Mouse (Mus musculus) frontal cortex, postnatal 25 days (tissue): Measurements from ENCODE around the gene Tnrc6b.

ENCODE experiments used
- DNase-seq, 2 experiments: peaks; one replicate each; pipeline ENCODE4 v3.0.0; 2022; ENCODE audit warnings: low spot score in 2 of 2

The Tnrc6b gene

DNA sequence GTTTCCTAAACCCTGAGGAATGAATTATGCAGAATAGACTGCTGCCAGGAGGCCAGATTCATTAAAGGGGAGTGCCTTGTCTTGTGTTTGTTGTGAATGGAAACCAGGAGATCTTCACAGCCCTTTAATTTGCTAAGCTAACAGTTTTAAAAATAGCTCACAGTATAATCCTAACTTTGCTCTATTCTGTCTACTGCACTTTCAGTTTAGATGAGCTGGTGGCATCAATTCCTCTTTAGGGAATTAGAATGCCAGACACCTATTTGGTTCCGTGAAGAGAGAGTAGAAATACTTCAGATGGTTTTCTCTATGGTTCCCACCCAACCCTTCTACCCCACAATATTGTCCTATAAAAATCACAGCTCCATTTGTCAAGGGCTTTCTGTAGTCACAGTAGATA is 74.6 kb downstream of the Tnrc6b start:
- no peak for DNase-seq

GRCm38 (mm10) chr15:80787746-80788145 is 76.6 kb downstream of the Tnrc6b start:
- no peak for DNase-seq

DNA sequence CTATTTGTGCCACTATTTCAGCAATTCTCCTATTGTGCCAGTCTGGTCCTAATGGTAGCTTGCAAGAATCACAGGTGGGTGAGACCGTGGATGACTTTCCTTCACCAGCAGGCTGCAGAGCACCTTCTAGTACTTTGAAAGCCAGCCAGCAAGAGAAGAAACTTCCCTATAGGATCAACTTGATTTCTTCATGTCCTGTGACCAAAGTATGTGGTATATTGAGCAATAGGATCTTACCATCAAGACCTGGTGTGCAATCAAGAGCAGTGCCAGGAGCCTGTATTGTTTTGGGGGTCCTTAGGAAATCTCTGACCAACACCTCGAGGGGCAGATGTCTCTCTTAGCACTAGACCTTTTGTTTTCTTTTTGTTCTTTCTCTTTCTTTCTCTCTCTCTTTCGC is 81.4 kb downstream of the Tnrc6b start:
- DNase-seq, result no peak

DNA sequence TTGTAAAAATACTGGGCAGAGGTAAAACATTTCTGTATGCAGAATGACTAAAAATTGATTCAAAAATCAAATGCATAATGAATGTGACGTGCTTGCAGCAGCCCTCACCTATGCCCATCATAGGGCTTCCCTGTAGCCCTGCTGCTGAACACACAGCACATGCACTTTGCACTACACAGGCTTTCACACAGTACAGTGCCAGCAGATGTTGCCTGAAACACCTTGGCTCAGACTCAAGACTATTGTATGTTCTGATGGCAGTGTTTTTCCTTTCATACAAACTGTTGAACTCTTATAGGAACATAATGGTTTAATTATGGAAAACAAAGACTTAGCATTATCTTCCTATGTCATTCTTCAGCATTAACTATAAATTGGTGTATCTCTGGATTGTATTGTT is 84.0 kb downstream of the Tnrc6b start:
- no peak for DNase-seq

DNA sequence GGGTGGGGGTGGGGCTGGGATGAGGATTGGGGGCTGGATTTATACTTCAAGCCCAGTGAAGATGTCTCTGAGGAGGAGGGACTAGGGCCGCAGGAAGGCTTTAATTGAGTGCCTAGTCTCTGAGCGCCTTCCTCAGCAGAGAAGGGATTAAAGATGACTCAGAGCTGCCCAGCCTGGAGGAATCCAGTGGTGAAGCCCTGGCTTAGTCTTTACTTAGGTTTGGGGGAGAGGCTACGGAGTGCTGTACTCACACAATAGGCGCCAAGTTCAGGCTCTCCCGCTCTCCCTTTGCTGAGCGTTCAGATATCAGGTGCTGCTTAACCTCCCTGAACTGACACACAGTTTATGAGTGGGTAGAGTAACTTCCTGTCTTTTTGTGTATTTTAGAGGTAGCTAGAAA is 86.6 kb downstream of the Tnrc6b start:
- no peak for DNase-seq

DNA sequence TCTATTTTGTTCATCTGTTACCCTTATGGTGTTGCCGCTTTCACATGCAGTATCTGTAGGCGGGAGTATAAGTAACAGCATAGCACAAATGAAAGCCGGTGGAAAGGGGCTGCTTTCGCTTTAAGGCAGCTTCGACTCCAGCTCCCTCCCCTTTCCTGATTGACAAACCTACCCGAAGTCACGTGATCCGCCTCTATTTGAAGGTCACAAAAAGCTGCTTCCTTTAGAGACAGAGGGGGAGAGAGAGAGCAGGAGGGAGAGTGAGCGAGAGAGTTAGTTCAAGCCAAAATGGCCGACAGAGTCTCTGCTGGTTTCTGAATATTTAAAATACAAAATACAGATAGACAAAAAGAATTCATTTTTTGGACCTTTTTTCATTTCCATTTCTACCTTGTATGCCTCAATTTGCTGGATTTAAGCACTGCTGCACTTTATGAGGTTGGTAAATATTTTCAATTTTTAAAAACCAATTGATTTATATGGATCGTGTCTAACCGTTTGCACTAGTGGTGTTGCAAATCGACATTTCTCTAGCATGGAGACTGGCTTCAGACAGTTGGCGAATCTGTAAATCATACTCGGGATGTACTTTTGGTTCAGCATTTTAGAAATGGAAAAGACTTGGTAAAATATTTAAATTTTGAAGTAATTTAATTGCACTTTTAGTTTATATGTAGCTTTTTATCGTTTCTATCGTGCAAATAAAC is 87.4 kb downstream of the Tnrc6b start:
- DNase-seq, result peak; percentile 66 to 84

- no peak for DNase-seq
Observed at GRCm38 (mm10) chr15:80799074-80799633, 88.0 kb downstream of the Tnrc6b start.

GRCm38 (mm10) chr15:80799634-80800137 is 88.6 kb downstream of the Tnrc6b start:
- peak in 1 of 2 experiments; percentile 23 for DNase-seq

DNA sequence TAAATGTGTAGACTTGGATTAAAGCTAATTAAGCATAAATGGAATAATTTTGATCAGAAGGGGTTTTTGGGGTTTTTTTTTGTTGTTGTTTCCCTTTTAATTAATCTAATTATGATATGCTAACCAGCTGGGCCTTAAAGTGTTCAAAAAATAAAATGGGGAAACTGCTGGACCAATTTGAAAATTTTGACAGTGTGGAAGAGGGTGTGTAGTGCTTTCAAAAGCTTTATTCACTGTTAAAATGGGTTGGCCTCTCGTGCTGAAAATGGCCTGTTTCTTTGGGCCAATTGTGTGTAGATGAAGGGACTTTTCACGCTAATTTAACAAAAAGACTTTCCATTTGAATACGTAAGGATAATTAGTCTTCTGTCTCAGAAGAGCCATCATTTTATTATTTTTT is 89.1 kb downstream of the Tnrc6b start:
- no peak for DNase-seq

DNA sequence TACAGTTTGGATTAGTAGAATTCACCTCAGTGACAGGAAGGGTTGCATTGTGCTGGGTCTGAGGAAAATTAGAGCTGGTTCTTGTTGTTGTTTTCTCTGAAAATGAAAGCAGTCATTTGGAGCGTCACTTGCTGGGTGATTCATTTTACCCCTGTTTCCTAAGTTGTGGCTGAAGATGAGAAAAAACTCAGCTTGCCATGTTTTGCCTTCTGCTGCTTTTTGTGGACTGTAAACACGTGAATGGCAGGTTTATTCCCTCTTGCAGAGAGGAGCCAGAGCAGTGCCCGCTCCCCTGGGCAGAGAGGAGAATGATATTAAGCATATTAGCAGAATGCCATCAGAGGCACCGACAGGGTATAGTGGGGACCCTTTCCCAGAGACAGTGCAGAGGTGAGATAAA is 89.7 kb downstream of the Tnrc6b start:
- DNase-seq, result no peak

- no peak for DNase-seq
Observed at GRCm38 (mm10) chr15:80801597-80801996, 90.5 kb downstream of the Tnrc6b start.

- DNase-seq, result no peak
Observed at GRCm38 (mm10) chr15:80807162-80807561, 96.0 kb downstream of the Tnrc6b start.

DNA sequence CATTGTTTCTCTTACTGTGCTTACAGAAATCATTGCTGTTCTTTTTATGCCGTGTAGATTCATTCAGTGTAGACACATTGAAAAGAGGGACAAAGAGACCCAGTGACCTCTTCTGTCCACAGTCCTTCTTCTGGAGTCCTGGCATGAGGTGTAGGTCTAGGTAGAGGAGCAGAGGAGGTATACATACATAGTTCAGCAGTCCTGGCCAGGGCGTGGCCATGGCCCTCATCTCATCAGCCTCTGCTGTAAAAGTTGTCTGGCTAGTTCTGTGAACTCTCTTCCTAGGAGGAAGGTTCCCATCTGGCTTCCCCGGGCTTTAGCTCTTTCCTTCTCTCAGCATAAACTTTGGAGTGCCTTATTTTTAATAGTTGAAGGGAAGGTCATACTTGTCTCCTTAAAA is 99.1 kb downstream of the Tnrc6b start:
- DNase-seq, result no peak

GRCm38 (mm10) chr15:80812840-80813239 is 101.7 kb downstream of the Tnrc6b start:
- DNase-seq, result no peak

GRCm38 (mm10) chr15:80814792-80815191 is 103.7 kb downstream of the Tnrc6b start:
- DNase-seq, result no peak

GRCm38 (mm10) chr15:80822276-80822675 is 111.2 kb downstream of the Tnrc6b start:
- DNase-seq, result no peak

- no peak for DNase-seq
Observed at GRCm38 (mm10) chr15:80831170-80831569, 120.1 kb downstream of the Tnrc6b start.

DNA sequence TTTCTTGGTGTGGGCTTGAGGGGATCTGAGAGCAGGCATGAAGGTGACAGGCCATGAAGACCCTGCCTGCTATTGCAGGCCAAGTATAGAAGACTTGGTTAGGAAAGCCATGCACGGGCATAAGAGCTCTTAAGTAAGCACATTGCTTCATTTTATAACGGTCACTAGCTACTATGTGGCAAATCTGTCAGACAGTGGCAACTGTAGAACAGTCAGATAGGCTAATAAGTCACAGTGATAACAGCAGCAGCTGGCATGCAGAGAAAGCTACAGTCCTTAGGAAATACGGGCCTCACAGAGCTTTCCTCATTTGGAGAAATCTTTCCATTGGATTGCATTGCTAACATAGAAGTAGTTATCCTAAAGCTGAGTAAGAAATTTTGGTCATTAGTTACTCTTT is 121.7 kb downstream of the Tnrc6b start:
- DNase-seq, result no peak

- no peak for DNase-seq
Observed at GRCm38 (mm10) chr15:80836246-80836645, 125.1 kb downstream of the Tnrc6b start.

- no peak for DNase-seq
Observed at GRCm38 (mm10) chr15:80838836-80839235, 127.7 kb downstream of the Tnrc6b start.

GRCm38 (mm10) chr15:80839653-80840420 is 128.7 kb downstream of the Tnrc6b start:
- DNase-seq, result no peak

DNA sequence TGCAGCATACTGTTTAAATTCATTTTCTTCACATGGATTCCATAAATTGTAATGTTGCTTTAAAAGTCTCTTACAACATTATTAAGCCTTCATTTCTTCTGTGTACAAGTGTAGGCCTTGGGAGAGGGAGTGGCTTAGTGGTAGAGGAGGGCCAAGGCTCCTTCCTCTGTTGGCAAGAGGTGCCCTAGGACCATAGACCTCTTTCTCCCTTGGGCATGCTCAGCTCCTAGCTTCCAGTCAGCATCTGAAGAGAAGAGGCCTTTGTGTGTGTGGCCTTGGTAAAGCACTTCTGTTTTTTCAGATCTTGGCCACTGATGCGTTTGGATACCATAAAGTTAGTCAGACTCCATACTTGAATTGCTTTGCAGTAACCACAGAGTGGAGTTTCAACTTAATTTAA is 133.1 kb downstream of the Tnrc6b start:
- DNase-seq, result no peak

DNA sequence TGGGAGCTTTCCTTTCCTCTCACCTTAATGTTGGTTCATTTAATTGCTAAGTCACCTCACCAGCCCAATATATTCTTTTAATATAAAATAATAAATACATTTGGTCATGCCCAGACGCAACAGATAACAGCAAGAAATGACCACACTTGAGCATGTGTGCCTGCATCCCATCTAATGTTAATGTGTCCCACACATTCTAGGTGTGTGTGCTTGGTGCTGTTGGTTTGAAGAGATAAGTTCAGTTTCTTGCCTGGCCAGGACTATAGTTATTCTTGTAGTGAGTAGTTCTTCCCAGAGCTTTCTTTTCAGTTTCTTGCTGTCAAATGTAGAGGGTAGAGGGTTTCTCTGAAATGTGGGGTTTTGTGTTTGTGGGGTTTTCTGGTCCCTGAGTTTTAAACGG is 133.8 kb downstream of the Tnrc6b start:
- no peak for DNase-seq
